Mouse (Mus musculus) heart, embryonic 13.5 days (tissue): ENCODE data around the gene Frmd5. TPM values are rescaled to one million over a fixed set of nuclear protein-coding genes. Genes with fewer than 3 reads are reported as not detected.

Experiments
- ATAC-seq: fragments of 200-750 bp; cut with Nextera tagmentation; 2 replicates; pipeline ENCODE4 v1.8.0; 2017; ENCODE audit warnings: moderate TSS enrichment; ENCODE audit not compliant: insufficient number of reproducible peaks, low FRiP score, low TSS enrichment; ENCODE audit errors: extremely low read depth
- H3K27ac ChIP-seq: fragments of 300-500 bp; sonication (generic); replicated peaks from 2 replicates; pipeline ENCODE4 v1.5.1; 2015; ENCODE audit warnings: moderate library complexity, mild to moderate bottlenecking, inconsistent platforms
- H3K27me3 ChIP-seq: fragments of 300-500 bp; sonication (generic); replicated peaks from 2 replicates; pipeline ENCODE4 v1.6.1; 2015; ENCODE audit warnings: mild to moderate bottlenecking, inconsistent platforms
- H3K36me3 ChIP-seq: fragments of 300-500 bp; sonication (generic); 2 replicates; pipeline ENCODE4 v1.6.1; 2015; ENCODE audit warnings: mild to moderate bottlenecking, inconsistent platforms
- H3K4me1 ChIP-seq: fragments of 300-500 bp; sonication (generic); 2 replicates; pipeline ENCODE4 v1.6.1; 2015; ENCODE audit warnings: inconsistent platforms
- H3K4me2 ChIP-seq: fragments of 300-500 bp; sonication (generic); 2 replicates; pipeline ENCODE4 v1.6.1; 2015; ENCODE audit warnings: inconsistent platforms, mild to moderate bottlenecking, moderate library complexity
- H3K4me3 ChIP-seq: fragments of 300-500 bp; sonication (generic); 2 replicates; pipeline ENCODE4 v1.5.1; 2015; ENCODE audit warnings: moderate library complexity, mild to moderate bottlenecking, inconsistent platforms
- H3K9ac ChIP-seq: fragments of 300-500 bp; sonication (generic); 2 replicates; pipeline ENCODE4 v1.6.1; 2015; ENCODE audit warnings: inconsistent platforms, mild to moderate bottlenecking, moderate library complexity
- H3K9me3 ChIP-seq: fragments of 300-500 bp; sonication (generic); 2 replicates; pipeline ENCODE4 v1.6.1; 2016; ENCODE audit warnings: inconsistent platforms
- WGBS: fragments of 180-500 bp; shearing (Covaris S2); methylation state at CpG from one replicate; pipeline ENCODE4 v1.1.7; 2015; ENCODE audit warnings: mixed read lengths; 5-methylcytosine and 5-hydroxymethylcytosine counted together
- polyA plus RNA-seq: library from polyadenylated mRNA; unstranded; fragments of >200 nt; fragmentation: Nextera tagmentation; extraction: Ambion mirVana; gene quantifications from 2 replicates; pipeline ENCODE4 v1.2.1, GENCODE M21; 2015

Frmd5 gene
- polyA plus RNA-seq, 1 experiment from 2014 or later: 21.6 TPM

GRCm38 (mm10) chr2:121761281-121761795, 45.5 kb downstream of the Frmd5 start:
- WGBS: 76% methylated on average over 11 of the region's 11 CpGs
- Histone ChIP-seq H3K4me1 (no peaks in the 10 kb centered on the region), H3K4me2 (no peak overlapping the region), H3K4me3 (no peak overlapping the region), H3K9me3 (no peaks in the 10 kb centered on the region), H3K27ac (no peak overlapping the region), H3K9ac (no peak overlapping the region), H3K27me3 (no peaks in the 10 kb centered on the region), H3K36me3 (no peaks in the 10 kb centered on the region)
- no peak for ATAC-seq

- Histone ChIP-seq H3K27ac (no peak overlapping the region), H3K4me3 (no peak overlapping the region), H3K9ac (no peak overlapping the region), H3K9me3 (no peaks in the 10 kb centered on the region), H3K4me2 (no peak overlapping the region), H3K4me1 (no peaks in the 10 kb centered on the region), H3K27me3 (no peaks in the 10 kb centered on the region), H3K36me3 (no peaks in the 10 kb centered on the region)
- ATAC-seq: no peak
- WGBS: 85% methylated on average over 9 of the region's 9 CpGs
Observed at GRCm38 (mm10) chr2:121760646-121761045, 46.2 kb downstream of the Frmd5 start.

GRCm38 (mm10) chr2:121758258-121758657, 48.6 kb downstream of the Frmd5 start:
- H3K4me3 ChIP-seq: no peak overlapping the region
- WGBS: 70% methylated on average over 8 of the region's 8 CpGs
- ATAC-seq: no peak
- H3K4me1 ChIP-seq: no peaks in the 10 kb centered on the region
- H3K4me2 ChIP-seq: no peak overlapping the region
- H3K36me3 ChIP-seq: no peaks in the 10 kb centered on the region
- H3K9me3 ChIP-seq: no peaks in the 10 kb centered on the region
- H3K27ac ChIP-seq: no peak overlapping the region
- no peak overlapping the region for H3K9ac ChIP-seq
- no peaks in the 10 kb centered on the region for H3K27me3 ChIP-seq

GRCm38 (mm10) chr2:121756336-121756735, 50.6 kb downstream of the Frmd5 start:
- Histone ChIP-seq H3K4me2 (no peak overlapping the region), H3K36me3 (no peaks in the 10 kb centered on the region), H3K4me3 (no peak overlapping the region), H3K9me3 (no peaks in the 10 kb centered on the region), H3K27ac (no peak overlapping the region), H3K9ac (no peak overlapping the region), H3K27me3 (no peaks in the 10 kb centered on the region), H3K4me1 (no peaks in the 10 kb centered on the region)
- 89% methylated on average over 1 of the region's 1 CpGs for WGBS
- ATAC-seq: no peak

- Histone ChIP-seq H3K4me3 (no peak overlapping the region), H3K27ac (no peak overlapping the region), H3K36me3 (no peaks in the 10 kb centered on the region), H3K4me2 (no peak overlapping the region), H3K9ac (no peak overlapping the region), H3K9me3 (no peaks in the 10 kb centered on the region), H3K4me1 (no peaks in the 10 kb centered on the region), H3K27me3 (no peaks in the 10 kb centered on the region)
- WGBS: 65% methylated on average over 6 of the region's 6 CpGs
- no peak for ATAC-seq
Observed at GRCm38 (mm10) chr2:121755056-121755455, 51.8 kb downstream of the Frmd5 start.

- H3K4me3 ChIP-seq: no peak overlapping the region
- ATAC-seq: no peak
- WGBS: 74% methylated on average over 6 of the region's 6 CpGs
- no peak overlapping the region for H3K27ac ChIP-seq
- no peaks in the 10 kb centered on the region for H3K9me3 ChIP-seq
- H3K9ac ChIP-seq: no peak overlapping the region
- no peak overlapping the region for H3K4me2 ChIP-seq
- H3K27me3 ChIP-seq: no peaks in the 10 kb centered on the region
- H3K36me3 ChIP-seq: no peaks in the 10 kb centered on the region
- H3K4me1 ChIP-seq: no peaks in the 10 kb centered on the region
Observed at GRCm38 (mm10) chr2:121750121-121750520, 56.8 kb downstream of the Frmd5 start.

GRCm38 (mm10) chr2:121741151-121741550, 65.7 kb downstream of the Frmd5 start:
- Histone ChIP-seq H3K9me3 (no peaks in the 10 kb centered on the region), H3K27ac (no peak overlapping the region), H3K36me3 (no peaks in the 10 kb centered on the region), H3K27me3 (no peaks in the 10 kb centered on the region), H3K4me1 (no peaks in the 10 kb centered on the region), H3K4me2 (no peak overlapping the region), H3K4me3 (no peak overlapping the region), H3K9ac (no peak overlapping the region)
- ATAC-seq: no peak
- WGBS: 81% methylated on average over 2 of the region's 2 CpGs

GRCm38 (mm10) chr2:121739410-121739809, 67.5 kb downstream of the Frmd5 start:
- Histone ChIP-seq H3K4me3 (no peak overlapping the region), H3K36me3 (no peaks in the 10 kb centered on the region), H3K27me3 (no peaks in the 10 kb centered on the region), H3K4me1 (no peaks in the 10 kb centered on the region), H3K9ac (no peak overlapping the region), H3K27ac (no peak overlapping the region), H3K4me2 (no peak overlapping the region), H3K9me3 (no peaks in the 10 kb centered on the region)
- no peak for ATAC-seq
- WGBS: 84% methylated on average over 4 of the region's 4 CpGs

- no peaks in the 10 kb centered on the region for H3K9me3 ChIP-seq
- 78% methylated on average over 7 of the region's 7 CpGs for WGBS
- H3K9ac ChIP-seq: no peak overlapping the region
- no peaks in the 10 kb centered on the region for H3K4me1 ChIP-seq
- H3K4me2 ChIP-seq: no peak overlapping the region
- no peak overlapping the region for H3K4me3 ChIP-seq
- H3K27me3 ChIP-seq: no peaks in the 10 kb centered on the region
- H3K27ac ChIP-seq: no peak overlapping the region
- H3K36me3 ChIP-seq: no peaks in the 10 kb centered on the region
- no peak for ATAC-seq
Observed at GRCm38 (mm10) chr2:121733426-121733825, 73.5 kb downstream of the Frmd5 start.

- H3K4me1 ChIP-seq: no peaks in the 10 kb centered on the region
- ATAC-seq: no peak
- 88% methylated on average over 11 of the region's 11 CpGs for WGBS
- no peak overlapping the region for H3K4me2 ChIP-seq
- H3K27me3 ChIP-seq: no peaks in the 10 kb centered on the region
- no peak overlapping the region for H3K27ac ChIP-seq
- H3K36me3 ChIP-seq: no peaks in the 10 kb centered on the region
- H3K9me3 ChIP-seq: no peaks in the 10 kb centered on the region
- no peak overlapping the region for H3K4me3 ChIP-seq
- H3K9ac ChIP-seq: no peak overlapping the region
Observed at GRCm38 (mm10) chr2:121730486-121730885, 76.4 kb downstream of the Frmd5 start.

GRCm38 (mm10) chr2:121728907-121729575, 77.8 kb downstream of the Frmd5 start:
- H3K27ac ChIP-seq: no peak overlapping the region
- no peak for ATAC-seq
- WGBS: 64% methylated on average over 9 of the region's 9 CpGs

GRCm38 (mm10) chr2:121724866-121725265, 82.0 kb downstream of the Frmd5 start:
- no peaks in the 10 kb centered on the region for H3K4me1 ChIP-seq
- no peak overlapping the region for H3K9ac ChIP-seq
- 75% methylated on average over 4 of the region's 4 CpGs for WGBS
- H3K4me2 ChIP-seq: no peak overlapping the region
- ATAC-seq: no peak
- no peak overlapping the region for H3K4me3 ChIP-seq
- no peaks in the 10 kb centered on the region for H3K36me3 ChIP-seq
- no peaks in the 10 kb centered on the region for H3K27me3 ChIP-seq
- H3K9me3 ChIP-seq: no peaks in the 10 kb centered on the region
- no peak overlapping the region for H3K27ac ChIP-seq

More at GRCm38 (mm10) chr2:121728907-121729575, 77.8 kb downstream of the Frmd5 start:
- Histone ChIP-seq H3K4me1 (no peaks in the 10 kb centered on the region), H3K27me3 (no peaks in the 10 kb centered on the region), H3K36me3 (no peaks in the 10 kb centered on the region), H3K4me2 (no peak overlapping the region), H3K4me3 (no peak overlapping the region), H3K9ac (no peak overlapping the region), H3K9me3 (no peaks in the 10 kb centered on the region)
